Mouse (Mus musculus) embryonic facial prominence, embryonic 11.5 days (tissue): ENCODE data around the gene Bclaf1. TPM values are rescaled to one million over a fixed set of nuclear protein-coding genes. Genes with fewer than 3 reads are reported as not detected.

Experiments used
- ATAC-seq: fragments of 200-750 bp; cut with Nextera tagmentation; replicated peaks from 2 replicates; pipeline ENCODE4 v1.8.0; 2017; ENCODE audit warnings: low read depth; ENCODE audit not compliant: insufficient number of reproducible peaks, low FRiP score, low TSS enrichment
- DNase-seq: peaks from one replicate; pipeline ENCODE4 v3.0.0-alpha.2; 2015; ENCODE audit warnings: low spot score
- H3K27ac ChIP-seq: fragments of 300-500 bp; sonication (generic); replicated peaks from 2 replicates; pipeline ENCODE4 v1.5.1; 2014; ENCODE audit warnings: mild to moderate bottlenecking, low read depth, low read length, control low read depth
- H3K27me3 ChIP-seq: fragments of 300-500 bp; sonication (generic); 2 replicates; pipeline ENCODE4 v1.6.1; 2014; ENCODE audit warnings: mild to moderate bottlenecking, low read length, moderate library complexity, mixed read lengths; ENCODE audit not compliant: control insufficient read depth, insufficient read depth
- H3K36me3 ChIP-seq: fragments of 300-500 bp; sonication (generic); replicated peaks from 2 replicates; pipeline ENCODE4 v1.6.1; 2014; ENCODE audit warnings: low read depth, mild to moderate bottlenecking, low read length, moderate library complexity, mixed read lengths; ENCODE audit not compliant: control insufficient read depth, insufficient read depth
- H3K4me1 ChIP-seq: fragments of 300-500 bp; sonication (generic); 2 replicates; pipeline ENCODE4 v1.6.1; 2014; ENCODE audit warnings: low read length, mixed read lengths; ENCODE audit not compliant: control insufficient read depth, insufficient read depth
- H3K4me2 ChIP-seq: fragments of 300-500 bp; sonication (generic); 2 replicates; pipeline ENCODE4 v1.6.1; 2014; ENCODE audit warnings: low read depth, mild to moderate bottlenecking, control low read depth, low read length, moderate library complexity
- H3K4me3 ChIP-seq: fragments of 300-500 bp; sonication (generic); 2 replicates; pipeline ENCODE4 v1.5.1; 2014; ENCODE audit warnings: low read depth, low read length, control low read depth
- H3K9ac ChIP-seq: fragments of 300-500 bp; sonication (generic); replicated peaks from 2 replicates; pipeline ENCODE4 v1.6.1; 2014; ENCODE audit warnings: mild to moderate bottlenecking, control low read depth, low read length
- H3K9me3 ChIP-seq: fragments of 300-500 bp; sonication (generic); replicated peaks from 2 replicates; pipeline ENCODE4 v1.6.1; 2016; ENCODE audit warnings: mild to moderate bottlenecking, low read length, inconsistent platforms, mixed read lengths; ENCODE audit not compliant: control insufficient read depth
- WGBS: fragments of 180-500 bp; shearing (Covaris S2); extraction: QIAGEN DNeasy Blood & Tissue Kit; methylation state at CpG from one replicate; pipeline ENCODE4 v1.1.7; 2014; 5-methylcytosine and 5-hydroxymethylcytosine counted together
- polyA plus RNA-seq: library from polyadenylated mRNA; unstranded; fragments of >200 nt; fragmentation: Nextera tagmentation; extraction: Ambion mirVana; gene quantifications from 2 replicates; pipeline ENCODE4 v1.2.1, GENCODE M21; 2014

Gene Bclaf1
- polyA plus RNA-seq, 1 experiment from 2014 or later: 184 TPM

GRCm38 (mm10) chr10:20299114-20299513 lies 13.2 kb upstream of the Bclaf1 start:
- Histone ChIP-seq H3K4me2 (no peak overlapping the region), H3K27ac (no peak overlapping the region), H3K4me3 (no peak overlapping the region), H3K27me3 (no peaks in the 10 kb centered on the region), H3K4me1 (no peaks in the 10 kb centered on the region), H3K9ac (no peak overlapping the region), H3K36me3 (no peaks in the 10 kb centered on the region), H3K9me3 (no peaks in the 10 kb centered on the region)
- ATAC-seq: no peak
- 74% methylated on average over 5 of the region's 5 CpGs for WGBS
- no peak for DNase-seq

DNA sequence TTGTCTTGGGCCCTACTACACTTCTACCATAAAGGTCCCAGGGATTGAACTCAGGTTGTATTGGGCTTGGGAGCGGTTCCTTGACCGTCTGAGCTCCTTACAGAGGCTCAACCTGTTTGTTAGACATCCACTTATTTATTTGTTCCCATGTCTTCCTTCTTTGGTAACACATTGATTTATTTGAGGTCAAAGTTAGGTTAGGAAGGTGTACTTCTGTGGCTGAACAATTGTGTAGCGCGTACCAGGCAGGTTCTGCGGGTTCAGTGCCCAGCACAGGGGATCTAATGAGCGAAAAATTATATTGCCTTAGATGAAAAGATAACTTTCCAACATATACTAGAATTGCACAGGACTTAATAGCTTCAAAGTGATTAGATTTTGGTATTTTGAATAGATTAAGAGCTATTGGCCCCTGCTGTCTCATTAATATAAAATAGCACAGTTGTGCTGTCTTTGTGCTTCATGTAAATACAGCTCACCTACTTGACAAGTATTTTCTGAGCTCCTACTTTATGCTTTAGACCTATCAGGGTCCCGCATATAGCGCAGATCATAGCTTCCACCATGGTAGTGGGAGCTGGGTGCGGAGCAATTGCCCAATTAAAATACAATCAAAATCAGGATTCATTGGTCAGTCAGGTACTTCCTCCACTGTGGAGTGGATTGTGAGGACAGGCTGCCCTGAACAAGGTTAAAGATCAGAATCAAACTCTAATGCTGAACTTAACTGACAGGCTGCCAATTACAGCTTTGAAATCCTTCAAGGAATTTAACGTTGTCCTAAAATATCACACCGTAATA lies 1.1 kb upstream of the Bclaf1 start:
- Histone ChIP-seq H3K9me3 (no peaks in the 10 kb centered on the region), H3K27me3 (no peaks in the 10 kb centered on the region), H3K4me1 (no peaks in the 10 kb centered on the region), H3K36me3 (no peaks in the 10 kb centered on the region), H3K4me3 (peak overlapping the region; percentile 86), H3K4me2 (peak overlapping the region; percentile 68), H3K9ac (peak overlapping the region; percentile 97), H3K27ac (peak overlapping the region; percentile 97)
- ATAC-seq: no peak
- 48% methylated on average over 11 of the region's 11 CpGs for WGBS
- peak; percentile 17 for DNase-seq

DNA sequence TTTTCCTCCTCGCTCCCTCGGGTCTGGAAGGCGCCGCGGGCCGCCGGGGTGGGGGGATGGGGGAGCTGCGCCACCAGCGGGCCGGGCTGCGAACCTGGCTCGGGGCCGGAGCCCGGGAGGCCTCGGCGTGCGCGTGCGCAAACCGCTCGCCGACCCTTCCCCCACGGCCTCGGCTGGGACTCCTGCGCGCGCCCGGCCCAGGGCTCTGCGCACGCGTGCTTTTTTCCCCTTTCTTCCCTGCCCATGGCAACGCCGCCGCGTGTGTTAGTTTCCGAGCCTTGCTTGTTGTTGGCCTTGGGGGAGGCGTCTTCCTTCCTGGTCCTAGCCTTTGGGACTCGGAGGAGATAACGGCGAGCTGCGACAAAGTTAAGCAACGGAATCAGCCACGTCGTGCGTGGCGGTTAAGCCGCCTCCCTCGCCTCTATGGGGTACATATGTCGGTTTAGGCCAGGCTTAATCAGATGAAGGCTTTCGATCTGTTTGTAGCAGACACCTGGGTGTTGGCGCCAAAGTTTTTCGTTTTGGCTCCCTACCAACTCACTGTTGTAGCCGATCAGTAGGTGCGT lies 550 bp downstream of the Bclaf1 start:
- WGBS: under 1% methylated on average over 48 of the region's 54 CpGs
- Histone ChIP-seq H3K9ac (peak overlapping the region; percentile 97), H3K36me3 (no peaks in the 10 kb centered on the region), H3K27ac (peak overlapping the region; percentile 97), H3K4me3 (peak overlapping the region; percentile 86), H3K9me3 (no peaks in the 10 kb centered on the region), H3K4me2 (peak overlapping the region; percentile 43), H3K27me3 (no peaks in the 10 kb centered on the region), H3K4me1 (no peaks in the 10 kb centered on the region)
- DNase-seq: peak; percentile 92
- peak; percentile 63 for ATAC-seq

GRCm38 (mm10) chr10:20313447-20313846 lies 1.2 kb downstream of the Bclaf1 start:
- H3K27ac ChIP-seq: no peak overlapping the region; the same call in 1 of the 2 replicates
- 49% methylated on average over 13 of the region's 13 CpGs for WGBS

GRCm38 (mm10) chr10:20313941-20314340 lies 1.7 kb downstream of the Bclaf1 start:
- Histone ChIP-seq H3K27ac (no peak overlapping the region), H3K4me1 (no peaks in the 10 kb centered on the region), H3K4me2 (no peak overlapping the region), H3K36me3 (no peaks in the 10 kb centered on the region), H3K4me3 (no peak overlapping the region), H3K9ac (no peak overlapping the region), H3K27me3 (no peaks in the 10 kb centered on the region), H3K9me3 (no peaks in the 10 kb centered on the region)
- DNase-seq: no peak
- no peak for ATAC-seq
- 89% methylated on average over 4 of the region's 4 CpGs for WGBS

More at GRCm38 (mm10) chr10:20313447-20313846, 1.2 kb downstream of the Bclaf1 start:
- DNase-seq (no peak), ATAC-seq (no peak)
- no peaks in the 10 kb centered on the region for H3K4me1 ChIP-seq
- H3K27me3 ChIP-seq: no peaks in the 10 kb centered on the region
- H3K36me3 ChIP-seq: no peaks in the 10 kb centered on the region
- peak overlapping the region; percentile 86 for H3K4me3 ChIP-seq
- H3K4me2 ChIP-seq: peak overlapping the region; percentile 43
- H3K9me3 ChIP-seq: no peaks in the 10 kb centered on the region
- peak overlapping the region; percentile 97 for H3K9ac ChIP-seq

DNA sequence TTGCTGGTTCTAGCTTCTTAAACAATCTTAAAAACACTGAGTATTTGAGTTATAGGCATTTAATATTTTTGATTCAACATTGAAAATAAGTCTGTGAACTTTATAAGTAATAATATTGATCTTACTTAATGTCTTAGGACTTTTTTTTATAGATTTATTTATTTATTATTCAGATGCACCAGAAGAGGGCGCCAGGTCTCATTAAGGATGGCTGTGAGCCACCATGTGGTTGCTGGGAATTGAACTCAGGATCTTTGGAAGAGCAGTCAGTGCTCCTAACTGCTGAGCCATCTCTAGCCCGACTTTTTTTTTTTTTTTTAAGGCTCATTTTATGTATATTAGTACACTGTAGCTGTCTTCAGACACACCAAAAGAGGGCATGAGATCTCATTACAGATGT lies 2.5 kb downstream of the Bclaf1 start:
- H3K9ac ChIP-seq: no peak overlapping the region
- H3K9me3 ChIP-seq: no peaks in the 10 kb centered on the region
- WGBS: 49% methylated on average over 2 of the region's 2 CpGs
- no peak overlapping the region for H3K4me2 ChIP-seq
- no peak for ATAC-seq
- no peaks in the 10 kb centered on the region for H3K4me1 ChIP-seq
- no peaks in the 10 kb centered on the region for H3K36me3 ChIP-seq
- no peak overlapping the region for H3K27ac ChIP-seq
- H3K4me3 ChIP-seq: no peak overlapping the region
- no peak for DNase-seq
- H3K27me3 ChIP-seq: no peaks in the 10 kb centered on the region

GRCm38 (mm10) chr10:20317466-20317865 lies 5.2 kb downstream of the Bclaf1 start:
- DNase-seq (no peak), ATAC-seq (no peak)
- Histone ChIP-seq H3K27me3 (no peaks in the 10 kb centered on the region), H3K36me3 (no peaks in the 10 kb centered on the region; the same call in 1 of the 2 replicates), H3K4me2 (no peak overlapping the region), H3K27ac (no peak overlapping the region), H3K9me3 (no peaks in the 10 kb centered on the region), H3K9ac (no peak overlapping the region), H3K4me3 (no peak overlapping the region), H3K4me1 (no peaks in the 10 kb centered on the region)
- 94% methylated on average over 5 of the region's 5 CpGs for WGBS

- H3K36me3 ChIP-seq: peaks cover 8% of the 10 kb centered on the region
- no peaks in the 10 kb centered on the region for H3K9me3 ChIP-seq
- ATAC-seq (no peak), DNase-seq (no peak)
- no peak overlapping the region for H3K4me3 ChIP-seq
- H3K27ac ChIP-seq: no peak overlapping the region
- H3K27me3 ChIP-seq: no peaks in the 10 kb centered on the region
- H3K4me2 ChIP-seq: no peak overlapping the region
- H3K4me1 ChIP-seq: no peaks in the 10 kb centered on the region
- no peak overlapping the region for H3K9ac ChIP-seq
Observed at GRCm38 (mm10) chr10:20326226-20326625, 14.0 kb downstream of the Bclaf1 start.
